Comparison of ENCODE assay signal across 10 mouse cellular contexts in the genomic region with DNA sequence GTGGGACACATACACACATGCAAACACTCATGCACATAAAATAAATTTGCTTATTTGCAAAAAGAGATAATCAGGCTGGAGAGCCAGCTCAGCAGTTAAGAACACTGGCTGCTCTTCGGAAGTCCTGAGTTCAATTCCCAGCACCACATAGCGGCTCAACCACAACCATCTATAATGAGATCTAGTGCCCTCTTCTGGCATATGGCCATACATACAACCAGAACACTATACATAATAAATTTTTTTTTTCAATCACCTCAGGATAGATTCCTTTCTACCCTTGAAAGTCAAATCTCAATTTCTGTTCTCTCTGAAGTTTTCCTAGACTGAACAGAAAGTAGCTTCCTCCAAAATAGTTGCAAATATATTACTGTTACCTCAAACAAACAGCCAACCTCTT. TPM values are rescaled to one million over a fixed set of nuclear protein-coding genes. Genes with fewer than 3 reads are reported as not detected.
DNase-seq lines count a peak whose midpoint lies in the region; ATAC-seq and TF ChIP-seq lines count a peak whose summit lies in the region.
"Had no signal": no experiment of that assay in that cellular context is flagged by ENCODE, and none has a peak within 500 bp of the region (broad histone marks: within the 10 kb centered on the region; RNA-seq: fewer than 3 reads in every experiment).

No protein-coding gene starts in this region.

- no peak overlapping the region for H3K27ac ChIP-seq in left cerebral cortex, adult 2 months
- no peak overlapping the region for H3K27ac ChIP-seq in forebrain, embryonic 12.5 days
- H3K27ac ChIP-seq in limb, embryonic 10.5 days: no peak overlapping the region
- no peak overlapping the region for H3K27ac ChIP-seq in neural tube, embryonic 12.5 days

- TF ChIP-seq CTCF in left cerebral cortex, adult 2 months (IDR thresholded peaks at IDR 0.05): no peak; the same call in 1 of the 2 replicates

- peak overlapping the region; percentile 79 for H3K4me2 ChIP-seq in forebrain, embryonic 12.5 days
- peak overlapping the region; percentile 88 for H3K4me2 ChIP-seq in neural tube, embryonic 12.5 days (replicated peaks)

- peaks cover 9% of the 10 kb centered on the region; the same call in 1 of the 2 replicates for H3K27me3 ChIP-seq in forebrain, embryonic 12.5 days
- H3K27me3 ChIP-seq in limb, embryonic 10.5 days (ENCODE audit: low read depth, poor library complexity, severe bottlenecking): no peaks in the 10 kb centered on the region
- 0 out of 2 replicates have a peak, but pooled peaks cover 4% of the 10 kb centered on the region for H3K27me3 ChIP-seq in neural tube, embryonic 12.5 days (replicated peaks)

- peak overlapping the region; percentile 80; the same call in 1 of the 2 replicates for H3K9ac ChIP-seq in forebrain, embryonic 12.5 days
- H3K9ac ChIP-seq in neural tube, embryonic 12.5 days: no peak overlapping the region

- ATAC-seq in forebrain, embryonic 12.5 days (ENCODE audit: low FRiP score): no peak
- no peak for ATAC-seq in neural tube, embryonic 12.5 days (ENCODE audit: low FRiP score, low read depth)

- intact Hi-C loops in left cerebral cortex, adult 2 months (cut with DNase I): no loop called here
- intact Hi-C loops in gastrocnemius, postnatal 36 days (cut with DNase I): no loop called here

- 97% methylated on average over 2 of the region's 2 CpGs for WGBS in forebrain, embryonic 12.5 days
- WGBS in limb, embryonic 10.5 days: 97% methylated on average over 2 of the region's 2 CpGs
- 98% methylated on average over 2 of the region's 2 CpGs for WGBS in neural tube, embryonic 12.5 days

- no peaks in the 10 kb centered on the region; the same call in 1 of the 2 replicates for H3K9me3 ChIP-seq in forebrain, embryonic 12.5 days
- no peaks in the 10 kb centered on the region for H3K9me3 ChIP-seq in limb, embryonic 10.5 days (replicated peaks)
- no peaks in the 10 kb centered on the region for H3K9me3 ChIP-seq in neural tube, embryonic 12.5 days

- peak overlapping the region; percentile 94 for H3K4me3 ChIP-seq in left cerebral cortex, adult 2 months
- H3K4me3 ChIP-seq in forebrain, embryonic 12.5 days (replicated peaks): peak overlapping the region; percentile 77; the same call in 1 of the 2 replicates
- H3K4me3 ChIP-seq in limb, embryonic 10.5 days: peak overlapping the region; percentile 83
- no peak overlapping the region; the same call in 1 of the 2 replicates for H3K4me3 ChIP-seq in neural tube, embryonic 12.5 days

- DNase-seq in left cerebral cortex, adult 2 months (ENCODE audit: extremely low spot score in 1 of 2, low spot score in 2 of 2): no peak
- no peak for DNase-seq in left cerebral cortex, adult 18-20 months (ENCODE audit: low spot score in 2 of 2)
- no peak for DNase-seq in limb, embryonic 10.5 days (ENCODE audit: low spot score)
- no peak for DNase-seq in ovary, postnatal 14 days (ENCODE audit: low spot score)
- no peak for DNase-seq in gastrocnemius, postnatal 36 days
- DNase-seq in testis, postnatal 14 days (ENCODE audit: low spot score): no peak
- DNase-seq: cerebellum, adult 9-11 months; kidney, adult 2 months had no signal

- peaks cover 45% of the 10 kb centered on the region for H3K36me3 ChIP-seq in forebrain, embryonic 12.5 days (replicated peaks)
- peaks cover 50% of the 10 kb centered on the region for H3K36me3 ChIP-seq in limb, embryonic 10.5 days
- peaks cover 44% of the 10 kb centered on the region for H3K36me3 ChIP-seq in neural tube, embryonic 12.5 days

- peaks cover 10% of the 10 kb centered on the region for H3K4me1 ChIP-seq in forebrain, embryonic 12.5 days
- peaks cover 12% of the 10 kb centered on the region for H3K4me1 ChIP-seq in limb, embryonic 10.5 days
- H3K4me1 ChIP-seq in neural tube, embryonic 12.5 days: peaks cover 6% of the 10 kb centered on the region; the same call in 1 of the 2 replicates

RNA-seq across cellular contexts. Expression of a gene that starts 1.6 kb away (rescaled TPM):
- total RNA-seq in left cerebral cortex, adult 2 months (2021): 10 to 100 TPM; 89.8 to 98.5 TPM
- total RNA-seq in left cerebral cortex, adult 18-20 months (2021): 100 to 1,000 TPM in 1 of 2 experiments, 10 to 100 TPM in 1; 91.1 to 103 TPM
- polyA plus RNA-seq in forebrain, embryonic 12.5 days (2016; fragmentation: Nextera tagmentation; extraction: Ambion mirVana): 73.3 and 78.8 TPM in 2 replicates
- polyA plus RNA-seq in limb, embryonic 10.5 days (2016; fragmentation: Nextera tagmentation; extraction: Ambion mirVana): 55.1 and 64.8 TPM in 2 replicates
- polyA plus RNA-seq in neural tube, embryonic 12.5 days (2016; fragmentation: Nextera tagmentation; extraction: Ambion mirVana): 75.5 and 89.3 TPM in 2 replicates
- 10 to 100 TPM; 85.9 to 94.8 TPM for total RNA-seq in gastrocnemius, postnatal 36 days (2021)

RNA-seq across cellular contexts. Expression of a gene that starts 24.7 kb away (rescaled TPM):
- not detected for total RNA-seq in left cerebral cortex, adult 2 months (2021)
- total RNA-seq in left cerebral cortex, adult 18-20 months (2021): not detected
- 0.19 and 0.46 TPM in 2 replicates for polyA plus RNA-seq in forebrain, embryonic 12.5 days (2016; fragmentation: Nextera tagmentation; extraction: Ambion mirVana)
- polyA plus RNA-seq in limb, embryonic 10.5 days (2016; fragmentation: Nextera tagmentation; extraction: Ambion mirVana): 0.11 TPM in 1 of 2 replicates, not detected in the other
- 1.4 and 2.0 TPM in 2 replicates for polyA plus RNA-seq in neural tube, embryonic 12.5 days (2016; fragmentation: Nextera tagmentation; extraction: Ambion mirVana)
- under 1 TPM; 0.12 to 0.31 TPM for total RNA-seq in gastrocnemius, postnatal 36 days (2021)

RNA-seq across cellular contexts. Expression of a gene that starts 29.8 kb away (rescaled TPM):
- total RNA-seq in left cerebral cortex, adult 2 months (2021): 1 to 10 TPM; 4.2 to 4.4 TPM
- total RNA-seq in left cerebral cortex, adult 18-20 months (2021): 1 to 10 TPM; 3.8 to 3.9 TPM
- polyA plus RNA-seq in forebrain, embryonic 12.5 days (2016; fragmentation: Nextera tagmentation; extraction: Ambion mirVana): 10.3 and 14.3 TPM in 2 replicates
- polyA plus RNA-seq in limb, embryonic 10.5 days (2016; fragmentation: Nextera tagmentation; extraction: Ambion mirVana): 0.68 and 1.5 TPM in 2 replicates
- polyA plus RNA-seq in neural tube, embryonic 12.5 days (2016; fragmentation: Nextera tagmentation; extraction: Ambion mirVana): 7.1 and 7.3 TPM in 2 replicates
- total RNA-seq in gastrocnemius, postnatal 36 days (2021): not detected

RNA-seq across cellular contexts. Expression of a gene that starts 31.4 kb away (rescaled TPM):
- total RNA-seq in left cerebral cortex, adult 2 months (2021): 10 to 100 TPM; 70.5 to 75.4 TPM
- total RNA-seq in left cerebral cortex, adult 18-20 months (2021): 10 to 100 TPM; 76.5 to 78.4 TPM
- polyA plus RNA-seq in forebrain, embryonic 12.5 days (2016; fragmentation: Nextera tagmentation; extraction: Ambion mirVana): 84.8 and 86.5 TPM in 2 replicates
- 121 and 123 TPM in 2 replicates for polyA plus RNA-seq in limb, embryonic 10.5 days (2016; fragmentation: Nextera tagmentation; extraction: Ambion mirVana)
- polyA plus RNA-seq in neural tube, embryonic 12.5 days (2016; fragmentation: Nextera tagmentation; extraction: Ambion mirVana): 85.3 and 88.4 TPM in 2 replicates
- 10 to 100 TPM; 72.1 to 83.1 TPM for total RNA-seq in gastrocnemius, postnatal 36 days (2021)

Comparison
In these comparisons a context has a peak if more than half of its experiments do, and no peak if none do; other contexts are left out.
1. RNA of a gene that starts 29.8 kb away (total RNA-seq): 4.2 to 4.4 TPM in left cerebral cortex, adult 2 months and 3.8 to 3.9 TPM in left cerebral cortex, adult 18-20 months; not detected in gastrocnemius, postnatal 36 days; every median in the first group is over 4 times any median in the second.